Comparison of ENCODE assay signal across 30 mouse cellular contexts in the genomic region with DNA sequence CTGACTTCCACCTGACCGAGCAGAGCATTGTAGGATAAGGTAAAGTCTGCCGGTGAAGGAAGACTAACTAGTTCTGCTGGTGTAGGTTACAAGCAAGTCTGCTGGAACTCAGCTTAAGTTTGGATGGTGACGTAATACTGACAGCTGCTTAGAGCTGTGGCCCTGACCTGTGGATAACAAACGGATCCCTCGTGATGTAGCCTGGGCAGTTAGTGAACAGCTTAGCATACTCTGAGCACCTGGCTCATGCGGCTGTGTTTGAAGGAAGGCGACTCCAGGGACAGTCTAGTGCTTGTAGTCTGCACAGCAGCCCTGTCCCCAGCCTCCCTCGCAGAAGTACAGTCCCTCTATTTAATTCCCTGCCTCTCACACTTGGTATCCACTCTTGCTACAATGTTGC. TPM values are rescaled to one million over a fixed set of nuclear protein-coding genes. Genes with fewer than 3 reads are reported as not detected.
A peak's percentile ranks its signal among the peaks of the same experiment; 100 is the strongest.
DNase-seq lines count a peak whose midpoint lies in the region; ATAC-seq and TF ChIP-seq lines count a peak whose summit lies in the region.
"Had no signal": no experiment of that assay in that cellular context is flagged by ENCODE, and none has a peak within 500 bp of the region (broad histone marks: within the 10 kb centered on the region; RNA-seq: fewer than 3 reads in every experiment).

No protein-coding gene starts in this region.

- TF ChIP-seq RAD21 in CH12.LX (IDR thresholded peaks at IDR 0.05; ENCODE audit: low read depth, low read length): no peak

- in situ Hi-C loops in CH12.LX (cut with MboI; ENCODE audit: low pct_ligation_motif_present, low pct_unique_long_range_greater_than_20kb, low sequenced_read_pairs): no loop called here

- no peak overlapping the region for H3K27ac ChIP-seq in limb, embryonic 13.5 days
- H3K27ac ChIP-seq in limb, embryonic 10.5 days: no peak overlapping the region
- peak overlapping the region; percentile 85 for H3K27ac ChIP-seq in CH12.LX (ENCODE audit: insufficient read depth, low read depth)
- H3K27ac ChIP-seq in kidney, embryonic 14.5 days (ENCODE audit: low read depth, low read length): no peak overlapping the region
- H3K27ac ChIP-seq: embryonic facial prominence, embryonic 15.5 days; forebrain, embryonic 12.5 days; forebrain, embryonic 15.5 days; heart, embryonic 10.5 days; heart, embryonic 13.5 days; hindbrain, embryonic 14.5 days; hindbrain, postnatal 0 days had no signal

- no peak overlapping the region for H3K4me3 ChIP-seq in limb, embryonic 13.5 days
- no peak overlapping the region for H3K4me3 ChIP-seq in limb, embryonic 10.5 days
- peak overlapping the region in 1 of 3 experiments; percentile 7 for H3K4me3 ChIP-seq in CH12.LX (replicated peaks in 1 of 3; ENCODE audit: low read depth in 2 of 3, low read length in 2 of 3, poor library complexity in 1 of 3)
- no peak overlapping the region for H3K4me3 ChIP-seq in kidney, embryonic 14.5 days (ENCODE audit: low read length)
- H3K4me3 ChIP-seq: embryonic facial prominence, embryonic 15.5 days; forebrain, embryonic 12.5 days; forebrain, embryonic 15.5 days; heart, embryonic 10.5 days; heart, embryonic 13.5 days had no signal

- WGBS in limb, embryonic 13.5 days: 67% methylated on average over 8 of the region's 8 CpGs
- WGBS in limb, embryonic 10.5 days: 79% methylated on average over 8 of the region's 8 CpGs
- 70% methylated on average over 8 of the region's 8 CpGs for WGBS in kidney, embryonic 14.5 days

- H3K79me2 ChIP-seq in CH12.LX (replicated peaks; ENCODE audit: control insufficient read depth, extremely low read depth, insufficient read depth, poor library complexity, severe bottlenecking): no peaks in the 10 kb centered on the region

- no peak for DNase-seq in frontal cortex, postnatal 14 days (ENCODE audit: low spot score in 2 of 2)
- no peak for DNase-seq in limb, embryonic 10.5 days (ENCODE audit: low spot score)
- DNase-seq in CH12.LX (ENCODE audit: extremely low read depth): peak; percentile 50
- DNase-seq in gastrocnemius, adult 8-10 months (ENCODE audit: low spot score in 2 of 2): no peak
- DNase-seq: adrenal gland, adult 8-10 months; adrenal gland, postnatal 25 days; cerebellum, adult 11-12 months; cerebellum, adult 8-10 months; cerebellum, postnatal 10 days; cerebellum, postnatal 36 days; embryo, embryonic 11 days; gastrocnemius, postnatal 10 days; gastrocnemius, postnatal 36 days; heart, adult 18-20 months; heart, postnatal 14 days; heart, postnatal 4 days had no signal

- TF ChIP-seq EP300 in CH12.LX (IDR thresholded peaks at IDR 0.05; ENCODE audit: low read length): no peak

- ATAC-seq in frontal cortex, adult (ENCODE audit: low TSS enrichment): 0 out of 2 replicates have a peak, but pooled peaks have one; percentile 13
- ATAC-seq in limb, embryonic 13.5 days (ENCODE audit: low FRiP score, low read depth): 0 out of 2 replicates have a peak, but pooled peaks have one; percentile 19
- peak; percentile 17; the same call in 1 of the 2 replicates for ATAC-seq in granulocyte monocyte progenitor cell, adult 5-6 weeks (replicated peaks; ENCODE audit: poor library complexity, severe bottlenecking)
- no peak for ATAC-seq in kidney, embryonic 14.5 days (ENCODE audit: low FRiP score, low TSS enrichment)
- ATAC-seq: activated CD4-positive, CD25-positive, alpha-beta regulatory T cell, adult 4 months; CD4-positive, CD25-positive, alpha-beta regulatory T cell, adult 4 months; forebrain, embryonic 15.5 days; hindbrain, postnatal 0 days; inflammation-experienced regulatory T-cells, adult 6 months had no signal

- peaks cover 15% of the 10 kb centered on the region for H3K9me3 ChIP-seq in limb, embryonic 13.5 days
- no peaks in the 10 kb centered on the region; the same call in 1 of the 2 replicates for H3K9me3 ChIP-seq in limb, embryonic 10.5 days (replicated peaks)
- peaks cover 12% of the 10 kb centered on the region for H3K9me3 ChIP-seq in CH12.LX (replicated peaks; ENCODE audit: low read length)
- H3K9me3 ChIP-seq in kidney, embryonic 14.5 days (ENCODE audit: control insufficient read depth, low read length): peaks cover 10% of the 10 kb centered on the region
- H3K9me3 ChIP-seq: embryonic facial prominence, embryonic 15.5 days had no signal

- H3K4me1 ChIP-seq in limb, embryonic 13.5 days: no peaks in the 10 kb centered on the region
- H3K4me1 ChIP-seq in limb, embryonic 10.5 days: no peaks in the 10 kb centered on the region
- H3K4me1 ChIP-seq in CH12.LX (ENCODE audit: control insufficient read depth in 1 of 2, insufficient read depth in 2 of 2): peaks cover 0 to 3% of the 10 kb centered on the region in 2 experiments; a peak in 1 of 4 replicates
- H3K4me1 ChIP-seq in kidney, embryonic 14.5 days (ENCODE audit: control insufficient read depth, insufficient read depth, low read length): no peaks in the 10 kb centered on the region
- H3K4me1 ChIP-seq: embryonic facial prominence, embryonic 15.5 days; forebrain, embryonic 12.5 days; forebrain, embryonic 15.5 days; heart, embryonic 10.5 days had no signal

- no peaks in the 10 kb centered on the region for H3K27me3 ChIP-seq in limb, embryonic 13.5 days
- H3K27me3 ChIP-seq in limb, embryonic 10.5 days (ENCODE audit: low read depth, poor library complexity, severe bottlenecking): no peaks in the 10 kb centered on the region
- H3K27me3 ChIP-seq in CH12.LX (replicated peaks): no peaks in the 10 kb centered on the region
- H3K27me3 ChIP-seq in kidney, embryonic 14.5 days (ENCODE audit: control insufficient read depth, insufficient read depth, low read length): no peaks in the 10 kb centered on the region
- H3K27me3 ChIP-seq: embryonic facial prominence, embryonic 15.5 days; forebrain, embryonic 12.5 days; forebrain, embryonic 15.5 days; heart, embryonic 13.5 days had no signal

- H3K9ac ChIP-seq in limb, embryonic 13.5 days: no peak overlapping the region
- H3K9ac ChIP-seq in CH12.LX (ENCODE audit: insufficient read depth, low read depth): peak overlapping the region; percentile 20; the same call in 1 of the 2 replicates
- no peak overlapping the region for H3K9ac ChIP-seq in kidney, embryonic 14.5 days (ENCODE audit: low read depth, low read length)
- H3K9ac ChIP-seq: embryonic facial prominence, embryonic 15.5 days; forebrain, embryonic 12.5 days; forebrain, embryonic 15.5 days; heart, embryonic 13.5 days; hindbrain, embryonic 14.5 days had no signal

- no peaks in the 10 kb centered on the region for H3K36me3 ChIP-seq in limb, embryonic 13.5 days
- no peaks in the 10 kb centered on the region for H3K36me3 ChIP-seq in limb, embryonic 10.5 days
- H3K36me3 ChIP-seq in CH12.LX (replicated peaks in 1 of 2; ENCODE audit: control insufficient read depth in 1 of 2, insufficient read depth in 1 of 2, low read length in 1 of 2): no peaks in the 10 kb centered on the region
- H3K36me3 ChIP-seq in kidney, embryonic 14.5 days (ENCODE audit: control insufficient read depth, insufficient read depth, low read length): no peaks in the 10 kb centered on the region
- H3K36me3 ChIP-seq: embryonic facial prominence, embryonic 15.5 days; forebrain, embryonic 12.5 days; forebrain, embryonic 15.5 days; heart, embryonic 10.5 days; heart, embryonic 13.5 days had no signal

- dilution Hi-C loops in CH12.LX (cut with MboI; ENCODE audit: extremely low pct_ligation_motif_present, extremely low pct_unique_long_range_greater_than_20kb, low sequenced_read_pairs): no loop called here

- TF ChIP-seq POLR2A in CH12.LX (IDR thresholded peaks at IDR 0.05; ENCODE audit: low read depth, low read length): no peak

- H3K4me2 ChIP-seq in limb, embryonic 13.5 days (replicated peaks): no peak overlapping the region
- peak overlapping the region; percentile 59 for H3K4me2 ChIP-seq in CH12.LX (ENCODE audit: insufficient read depth, low read depth, poor library complexity, severe bottlenecking)
- no peak overlapping the region for H3K4me2 ChIP-seq in kidney, embryonic 14.5 days (replicated peaks; ENCODE audit: low read depth, low read length)
- H3K4me2 ChIP-seq: embryonic facial prominence, embryonic 15.5 days; forebrain, embryonic 12.5 days; forebrain, embryonic 15.5 days; heart, embryonic 13.5 days; hindbrain, embryonic 14.5 days had no signal

- no peak for TF ChIP-seq CTCF in CH12.LX (conservative IDR thresholded peaks at IDR 0.05 in 1 of 2, IDR thresholded peaks at IDR 0.05 in 1 of 2; ENCODE audit: low read depth in 2 of 2, low read length in 2 of 2)

TF ChIP-seq in CH12.LX, 34 proteins besides CTCF, POLR2A, EP300 and RAD21:
- TF ChIP-seq BHLHE40 (IDR thresholded peaks at IDR 0.05; ENCODE audit: low read depth, low read length): peak; percentile 43
- TF ChIP-seq MAX (IDR thresholded peaks at IDR 0.05; ENCODE audit: low read length): no peak
- TF ChIP-seq JUN (IDR thresholded peaks at IDR 0.05; ENCODE audit: insufficient read depth, low read depth, low read length): peak; percentile 35; the same call in 1 of the 2 replicates
- TF ChIP-seq ELF1 (IDR thresholded peaks at IDR 0.05; ENCODE audit: low read depth, low read length): no peak
- TF ChIP-seq TCF12 (IDR thresholded peaks at IDR 0.05; ENCODE audit: low read depth, low read length): 0 out of 2 replicates have a peak, but pooled peaks have one; percentile 26
- TF ChIP-seq USF1 (IDR thresholded peaks at IDR 0.05; ENCODE audit: low read depth, low read length): no peak
- TF ChIP-seq NELFE (IDR thresholded peaks at IDR 0.05; ENCODE audit: low read depth, low read length): no peak

RNA-seq across cellular contexts. Expression of gene Tnfrsf11a, which starts 14.9 kb away (rescaled TPM):
- 0.75 and 0.98 TPM in 2 replicates for polyA plus RNA-seq in limb, embryonic 13.5 days (2015; fragmentation: Nextera tagmentation; extraction: Ambion mirVana)
- polyA plus RNA-seq in limb, embryonic 10.5 days (2016; fragmentation: Nextera tagmentation; extraction: Ambion mirVana): 0.11 and 0.31 TPM in 2 replicates
- total RNA-seq in CH12.LX (2012; rRNA removed) (1.4 and 2.5 TPM in 2 replicates), CH12.LX (2014; rRNA removed) (0.09 and 0.28 TPM in 2 replicates)
- 0.20 and 0.55 TPM in 2 replicates for polyA plus RNA-seq in CH12.LX (2012; ENCODE audit: insufficient read length, low read depth)
- total RNA-seq in granulocyte monocyte progenitor cell, adult 5-6 weeks (2014; fragmentation: Nextera tagmentation): 0.54 and 0.98 TPM in 2 replicates
- total RNA-seq in granulocyte monocyte progenitor cell, adult 5-6 weeks (2017): 0.13 and 1.5 TPM in 2 replicates
- under 1 TPM; 0.44 to 0.65 (median 0.49) TPM for total RNA-seq in gastrocnemius, adult 8-10 months (2022)
- 0.88 and 1.4 TPM in 2 replicates for polyA plus RNA-seq in kidney, embryonic 14.5 days (2014; fragmentation: Nextera tagmentation; extraction: Ambion mirVana)
- polyA plus RNA-seq: inflammation-experienced regulatory T-cells, adult 6 months had no signal
